ENCODE assay signal across 9 mouse cellular contexts in the genomic region with DNA sequence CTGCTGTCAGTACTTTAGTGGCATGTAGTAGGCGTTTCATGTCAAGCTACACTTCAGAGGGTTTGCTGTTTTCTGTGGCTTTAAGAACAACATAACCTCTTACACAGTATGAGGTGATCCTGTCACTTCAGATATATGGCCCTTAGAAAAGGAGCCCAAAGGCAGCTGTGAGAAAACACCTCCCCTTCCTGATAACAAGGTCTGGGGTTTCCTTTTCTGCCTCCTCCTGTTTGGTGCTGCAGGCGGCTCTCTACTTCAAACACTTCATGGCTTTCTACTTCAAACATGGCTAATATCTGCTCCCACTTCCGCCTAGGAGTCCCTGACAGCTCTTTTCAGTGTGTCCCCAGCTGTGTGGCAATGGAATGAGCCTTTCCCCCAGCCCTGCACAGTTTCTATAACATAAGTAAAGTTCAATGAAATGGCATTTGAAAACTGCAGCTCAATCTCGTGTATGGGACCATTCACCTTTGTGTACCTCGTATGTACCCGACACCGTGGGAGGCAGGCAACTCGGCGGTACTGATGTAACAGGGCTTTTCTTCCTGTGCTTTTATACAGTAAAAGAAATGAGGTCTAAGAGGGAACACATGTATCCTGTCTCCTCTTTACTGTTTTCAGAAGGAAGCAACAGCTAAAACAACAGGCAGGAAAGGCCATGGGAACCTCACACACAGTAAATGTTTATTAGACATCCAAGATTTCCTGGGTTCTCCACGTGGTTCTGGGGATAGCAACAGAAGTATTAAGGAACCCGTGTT. TPM values are rescaled to one million over a fixed set of nuclear protein-coding genes. Genes with fewer than 3 reads are reported as not detected.
DNase-seq lines count a peak whose midpoint lies in the region; ATAC-seq lines count a peak whose summit lies in the region.
"Had no signal": no experiment of that assay in that cellular context is flagged by ENCODE, and none has a peak within 500 bp of the region (broad histone marks: within the 10 kb centered on the region; RNA-seq: fewer than 3 reads in every experiment).

No protein-coding gene starts in this region.

- H3K27ac ChIP-seq in intestine, embryonic 14.5 days (ENCODE audit: low read depth): peak overlapping the region; percentile 12; the same call in 1 of the 2 replicates
- H3K27ac ChIP-seq: midbrain, embryonic 12.5 days had no signal

- H3K9ac ChIP-seq in intestine, embryonic 14.5 days (ENCODE audit: low read length): no peak overlapping the region
- H3K9ac ChIP-seq: midbrain, embryonic 12.5 days had no signal

- no peaks in the 10 kb centered on the region for H3K27me3 ChIP-seq in intestine, embryonic 14.5 days (replicated peaks; ENCODE audit: control insufficient read depth, insufficient read depth, low read length)
- H3K27me3 ChIP-seq: midbrain, embryonic 12.5 days had no signal

- intact Hi-C loops in left cerebral cortex, postnatal 4 days (cut with DNase I): no loop called here

- no peak overlapping the region for H3K4me3 ChIP-seq in intestine, embryonic 14.5 days (ENCODE audit: low read depth, low read length)
- H3K4me3 ChIP-seq: midbrain, embryonic 12.5 days had no signal

- no peak overlapping the region for H3K4me2 ChIP-seq in intestine, embryonic 14.5 days (ENCODE audit: low read length)
- H3K4me2 ChIP-seq: midbrain, embryonic 12.5 days had no signal

- no peaks in the 10 kb centered on the region for H3K36me3 ChIP-seq in intestine, embryonic 14.5 days (ENCODE audit: control insufficient read depth, insufficient read depth, low read length)
- H3K36me3 ChIP-seq: midbrain, embryonic 12.5 days had no signal

- 45% methylated on average over 11 of the region's 11 CpGs for WGBS in intestine, embryonic 14.5 days

- peak; percentile 64 for ATAC-seq in intestine, embryonic 14.5 days (replicated peaks; ENCODE audit: low FRiP score, low TSS enrichment, low read depth)
- peak; percentile 29 for ATAC-seq in megakaryocyte, adult 5-6 weeks (ENCODE audit: poor library complexity, severe bottlenecking)

- no peaks in the 10 kb centered on the region for H3K9me3 ChIP-seq in intestine, embryonic 14.5 days (ENCODE audit: control insufficient read depth, low read length)
- H3K9me3 ChIP-seq: midbrain, embryonic 12.5 days had no signal

- peaks cover 5% of the 10 kb centered on the region; the same call in 1 of the 2 replicates for H3K4me1 ChIP-seq in intestine, embryonic 14.5 days (replicated peaks; ENCODE audit: control insufficient read depth, insufficient read depth, low read length)

- DNase-seq in adrenal gland, postnatal 14 days: peak; percentile 18
- DNase-seq in adrenal gland, postnatal 36 days: no peak
- DNase-seq in T-cell, adult 2 months (ENCODE audit: low spot score): peak; percentile 57
- peak; percentile 56 for DNase-seq in intestine, embryonic 14.5 days (ENCODE audit: low spot score)
- no peak for DNase-seq in cerebellum, postnatal 14 days
- no peak for DNase-seq in cerebellum, adult 11 months
- DNase-seq in left cerebral cortex, postnatal 4 days: no peak

RNA-seq across cellular contexts. Expression of a gene that starts 13.7 kb away (rescaled TPM):
- total RNA-seq in adrenal gland, postnatal 14 days (2021): 23.9 and 27.8 TPM in 2 replicates
- total RNA-seq in adrenal gland, postnatal 36 days (2021): 10 to 100 TPM; 15.4 to 20.8 TPM
- 13.0 and 15.3 TPM in 2 replicates for polyA plus RNA-seq in intestine, embryonic 14.5 days (2014; fragmentation: Nextera tagmentation; extraction: Ambion mirVana)
- total RNA-seq in megakaryocyte, adult 5-6 weeks (2015): not detected in 2 replicates
- total RNA-seq in megakaryocyte, adult 5-6 weeks (2017): 0.07 TPM in 1 of 2 replicates, not detected in the other
- total RNA-seq in left cerebral cortex, postnatal 4 days (2021): 10 to 100 TPM; 12.3 to 14.9 TPM

Comparison
In these comparisons a context has a peak if more than half of its experiments do, and no peak if none do; other contexts are left out.
1. DNase-seq: peak in adrenal gland, postnatal 14 days (single experiment), T-cell, adult 2 months (single experiment) and intestine, embryonic 14.5 days (single experiment); none in adrenal gland, postnatal 36 days (0 of 2), cerebellum, postnatal 14 days (0 of 2), cerebellum, adult 11 months (single experiment) and left cerebral cortex, postnatal 4 days (single experiment).
2. RNA of a gene that starts 13.7 kb away (total RNA-seq): 23.9 to 27.8 TPM in adrenal gland, postnatal 14 days, 15.4 to 20.8 TPM in adrenal gland, postnatal 36 days and 12.3 to 14.9 TPM in left cerebral cortex, postnatal 4 days; 0.07 TPM in megakaryocyte, adult 5-6 weeks; every median in the first group is over 10 times any median in the second.